Mouse (Mus musculus): ENCODE results near the gene Fut7. TPM values are rescaled to one million over a fixed set of nuclear protein-coding genes. Genes with fewer than 3 reads are reported as not detected.

Fut7 gene
- polyA plus RNA-seq, 1 experiment from 2014 or later = 0.18 TPM

- no peak overlapping the region for H3K4me3 ChIP-seq
- no peak overlapping the region for H3K4me2 ChIP-seq
- H3K27ac ChIP-seq (replicated peaks) = no peak overlapping the region
- H3K9ac ChIP-seq = no peak overlapping the region
- no peaks in the 10 kb centered on the region for H3K9me3 ChIP-seq
- ATAC-seq (ENCODE audit: low read depth) = no peak
- H3K27me3 ChIP-seq = no peaks in the 10 kb centered on the region
- 58% methylated on average over 10 of the region's 10 CpGs for WGBS
- no peaks in the 10 kb centered on the region for H3K36me3 ChIP-seq
- H3K4me1 ChIP-seq (replicated peaks) = peaks cover 26% of the 10 kb centered on the region
Observed at GRCm38 (mm10) chr2:25465816-25466635, 43.0 kb downstream of the Fut7 start.

- no peak overlapping the region for H3K4me3 ChIP-seq
- 83% methylated on average over 14 of the region's 14 CpGs for WGBS
- no peaks in the 10 kb centered on the region for H3K27me3 ChIP-seq
- no peak overlapping the region for H3K9ac ChIP-seq
- no peak overlapping the region for H3K4me2 ChIP-seq
- ATAC-seq (ENCODE audit: low read depth) = no peak
- H3K27ac ChIP-seq (replicated peaks) = no peak overlapping the region
- H3K9me3 ChIP-seq = no peaks in the 10 kb centered on the region
- H3K4me1 ChIP-seq (replicated peaks) = peaks cover 16% of the 10 kb centered on the region
- H3K36me3 ChIP-seq = no peaks in the 10 kb centered on the region
Observed at GRCm38 (mm10) chr2:25467606-25468303, 44.7 kb downstream of the Fut7 start.

GRCm38 (mm10) chr2:25468962-25469915, 46.2 kb downstream of the Fut7 start:
- peaks cover 16% of the 10 kb centered on the region for H3K4me1 ChIP-seq (replicated peaks)
- H3K9me3 ChIP-seq = no peaks in the 10 kb centered on the region
- no peak overlapping the region for H3K4me2 ChIP-seq
- H3K27ac ChIP-seq (replicated peaks) = peak overlapping the region; percentile 74
- H3K36me3 ChIP-seq = no peaks in the 10 kb centered on the region
- WGBS = 65% methylated on average over 10 of the region's 10 CpGs
- peak; percentile 68 for ATAC-seq (ENCODE audit: low read depth)
- H3K27me3 ChIP-seq = no peaks in the 10 kb centered on the region
- H3K9ac ChIP-seq = no peak overlapping the region
- no peak overlapping the region for H3K4me3 ChIP-seq

- peak within 1 kb of the TSS; percentile 74 for H3K27ac ChIP-seq (replicated peaks)
- H3K9ac ChIP-seq = no peak within 1 kb of the TSS
- no peaks in the 10 kb centered on the region for H3K27me3 ChIP-seq
- 67% methylated on average over 6 of the region's 6 CpGs for WGBS
- ATAC-seq (ENCODE audit: low read depth) = no peak; the same call in 1 of the 2 replicates
- H3K9me3 ChIP-seq = no peaks in the 10 kb centered on the region
- H3K4me3 ChIP-seq = no peak within 1 kb of the TSS
- no peak within 1 kb of the TSS for H3K4me2 ChIP-seq
- peaks cover 16% of the 10 kb centered on the region for H3K4me1 ChIP-seq (replicated peaks)
- no peaks in the 10 kb centered on the region for H3K36me3 ChIP-seq
Observed at GRCm38 (mm10) chr2:25469969-25470368, 46.9 kb downstream of the Fut7 start, which contains the start of gene Ptgds. TSS of gene Ptgds (minus strand) at chr2:25470046.

GRCm38 (mm10) chr2:25472550-25472949, 49.5 kb downstream of the Fut7 start:
- Histone ChIP-seq H3K4me3 (no peak overlapping the region), H3K27me3 (no peaks in the 10 kb centered on the region), H3K4me2 (no peak overlapping the region), H3K9me3 (no peaks in the 10 kb centered on the region), H3K4me1 (replicated peaks) (peaks cover 16% of the 10 kb centered on the region), H3K27ac (replicated peaks) (no peak overlapping the region), H3K9ac (no peak overlapping the region), H3K36me3 (no peaks in the 10 kb centered on the region)
- WGBS = 88% methylated on average over 2 of the region's 2 CpGs
- ATAC-seq (ENCODE audit: low read depth) = no peak

Small RNA genes lying within 50 kb of the gene (microRNA-seq; reads per million reads assigned to microRNA genes)
- not detected for gene Mir3087

Other genes with a start within 250 kb of the Fut7 start
- 25.5 and 27.9 TPM in 2 replicates for gene Nrarp, start 242.5 kb upstream of the Fut7 start, polyA plus RNA-seq (2015; fragmentation: Nextera tagmentation; extraction: Ambion mirVana)
- 1.2 and 1.4 TPM in 2 replicates for gene Tor4a, start 226.4 kb upstream of the Fut7 start, polyA plus RNA-seq (2015; fragmentation: Nextera tagmentation; extraction: Ambion mirVana)
- 95.1 and 99.9 TPM in 2 replicates for gene Nelfb, start 211.8 kb upstream of the Fut7 start, polyA plus RNA-seq (2015; fragmentation: Nextera tagmentation; extraction: Ambion mirVana)
- gene Stpg3, start 208.6 kb upstream of the Fut7 start, polyA plus RNA-seq (2015; fragmentation: Nextera tagmentation; extraction: Ambion mirVana) = 0.15 TPM in 1 of 2 replicates, not detected in the other
- 0.89 TPM in 1 of 2 replicates, not detected in the other for gene Fam166a, start 204.5 kb upstream of the Fut7 start, polyA plus RNA-seq (2015; fragmentation: Nextera tagmentation; extraction: Ambion mirVana)
- 361 and 388 TPM in 2 replicates for gene Tubb4b, start 198.6 kb upstream of the Fut7 start, polyA plus RNA-seq (2015; fragmentation: Nextera tagmentation; extraction: Ambion mirVana)
- gene Slc34a3, start 188.9 kb upstream of the Fut7 start, polyA plus RNA-seq (2015; fragmentation: Nextera tagmentation; extraction: Ambion mirVana) = not detected in 2 replicates
- not detected in 2 replicates for gene Rnf224, start 186.5 kb upstream of the Fut7 start, polyA plus RNA-seq (2015; fragmentation: Nextera tagmentation; extraction: Ambion mirVana)
- gene Rnf208, start 181.0 kb upstream of the Fut7 start, polyA plus RNA-seq (2015; fragmentation: Nextera tagmentation; extraction: Ambion mirVana) = 83.0 and 91.6 TPM in 2 replicates
- 0.22 TPM in 1 of 2 replicates, not detected in the other for gene Cysrt1, start 180.8 kb upstream of the Fut7 start, polyA plus RNA-seq (2015; fragmentation: Nextera tagmentation; extraction: Ambion mirVana)
- gene AL732309.1, start 176.4 kb upstream of the Fut7 start, polyA plus RNA-seq (2015; fragmentation: Nextera tagmentation; extraction: Ambion mirVana) = 5.3 and 5.4 TPM in 2 replicates
- gene Tmem203, start 167.8 kb upstream of the Fut7 start, polyA plus RNA-seq (2015; fragmentation: Nextera tagmentation; extraction: Ambion mirVana) = 18.8 and 21.5 TPM in 2 replicates
- gene Tprn, start 160.6 kb upstream of the Fut7 start, polyA plus RNA-seq (2015; fragmentation: Nextera tagmentation; extraction: Ambion mirVana) = 13.3 and 14.6 TPM in 2 replicates
- 187 and 206 TPM in 2 replicates for gene Ssna1, start 150.8 kb upstream of the Fut7 start, polyA plus RNA-seq (2015; fragmentation: Nextera tagmentation; extraction: Ambion mirVana)
- gene Anapc2, start 150.8 kb upstream of the Fut7 start, polyA plus RNA-seq (2015; fragmentation: Nextera tagmentation; extraction: Ambion mirVana) = 128 and 131 TPM in 2 replicates
- gene Tmem210, start 135.1 kb upstream of the Fut7 start, polyA plus RNA-seq (2015; fragmentation: Nextera tagmentation; extraction: Ambion mirVana) = not detected in 2 replicates
- gene Lrrc26, start 133.4 kb upstream of the Fut7 start, polyA plus RNA-seq (2015; fragmentation: Nextera tagmentation; extraction: Ambion mirVana) = not detected in 2 replicates
- gene Grin1, start 104.1 kb upstream of the Fut7 start, polyA plus RNA-seq (2015; fragmentation: Nextera tagmentation; extraction: Ambion mirVana) = 27.1 and 30.2 TPM in 2 replicates
- gene Man1b1, start 90.9 kb upstream of the Fut7 start, polyA plus RNA-seq (2015; fragmentation: Nextera tagmentation; extraction: Ambion mirVana) = 55.4 and 73.6 TPM in 2 replicates
- 26.4 and 27.5 TPM in 2 replicates for gene Dpp7, start 66.9 kb upstream of the Fut7 start, polyA plus RNA-seq (2015; fragmentation: Nextera tagmentation; extraction: Ambion mirVana)
- 6.0 and 8.5 TPM in 2 replicates for gene Uap1l1, start 57.6 kb upstream of the Fut7 start, polyA plus RNA-seq (2015; fragmentation: Nextera tagmentation; extraction: Ambion mirVana)
- 9.9 and 11.3 TPM in 2 replicates for gene Sapcd2, start 50.9 kb upstream of the Fut7 start, polyA plus RNA-seq (2015; fragmentation: Nextera tagmentation; extraction: Ambion mirVana)
- 11.0 and 14.8 TPM in 2 replicates for gene Entpd2, start 27.4 kb upstream of the Fut7 start, polyA plus RNA-seq (2015; fragmentation: Nextera tagmentation; extraction: Ambion mirVana)
- 359 and 403 TPM in 2 replicates for gene Npdc1, start 23.9 kb upstream of the Fut7 start, polyA plus RNA-seq (2015; fragmentation: Nextera tagmentation; extraction: Ambion mirVana)
- 9.8 and 10.2 TPM in 2 replicates for gene Abca2, start 5.4 kb downstream of the Fut7 start, polyA plus RNA-seq (2015; fragmentation: Nextera tagmentation; extraction: Ambion mirVana)
- 2.8 and 3.2 TPM in 2 replicates for gene Clic3, start 33.6 kb downstream of the Fut7 start, polyA plus RNA-seq (2015; fragmentation: Nextera tagmentation; extraction: Ambion mirVana)
- 85.1 and 97.1 TPM in 2 replicates for gene Paxx, start 37.8 kb downstream of the Fut7 start, polyA plus RNA-seq (2015; fragmentation: Nextera tagmentation; extraction: Ambion mirVana)
- gene Ptgds, start 46.8 kb downstream of the Fut7 start, polyA plus RNA-seq (2015; fragmentation: Nextera tagmentation; extraction: Ambion mirVana) = 19.7 and 19.9 TPM in 2 replicates
- gene Lcn12, start 70.6 kb downstream of the Fut7 start, polyA plus RNA-seq (2015; fragmentation: Nextera tagmentation; extraction: Ambion mirVana) = not detected in 2 replicates
- 124 and 129 TPM in 2 replicates for gene Fbxw5, start 77.5 kb downstream of the Fut7 start, polyA plus RNA-seq (2015; fragmentation: Nextera tagmentation; extraction: Ambion mirVana)
- gene C8g, start 78.5 kb downstream of the Fut7 start, polyA plus RNA-seq (2015; fragmentation: Nextera tagmentation; extraction: Ambion mirVana) = 5.7 and 8.0 TPM in 2 replicates
- 19.2 and 20.8 TPM in 2 replicates for gene Traf2, start 123.7 kb downstream of the Fut7 start, polyA plus RNA-seq (2015; fragmentation: Nextera tagmentation; extraction: Ambion mirVana)
- 426 and 453 TPM in 2 replicates for gene Edf1, start 134.6 kb downstream of the Fut7 start, polyA plus RNA-seq (2015; fragmentation: Nextera tagmentation; extraction: Ambion mirVana)
- gene Mamdc4, start 151.6 kb downstream of the Fut7 start, polyA plus RNA-seq (2015; fragmentation: Nextera tagmentation; extraction: Ambion mirVana) = 2.5 and 3.4 TPM in 2 replicates
- 180 and 188 TPM in 2 replicates for gene Phpt1, start 152.0 kb downstream of the Fut7 start, polyA plus RNA-seq (2015; fragmentation: Nextera tagmentation; extraction: Ambion mirVana)
- gene Ajm1, start 158.5 kb downstream of the Fut7 start, polyA plus RNA-seq (2015; fragmentation: Nextera tagmentation; extraction: Ambion mirVana) = 7.1 and 8.4 TPM in 2 replicates
- 65.7 and 74.3 TPM in 2 replicates for gene Rabl6, start 185.3 kb downstream of the Fut7 start, polyA plus RNA-seq (2015; fragmentation: Nextera tagmentation; extraction: Ambion mirVana)
- 0.12 and 0.17 TPM in 2 replicates for gene Ccdc183, start 194.4 kb downstream of the Fut7 start, polyA plus RNA-seq (2015; fragmentation: Nextera tagmentation; extraction: Ambion mirVana)
- 37.7 and 41.2 TPM in 2 replicates for gene Tmem141, start 198.7 kb downstream of the Fut7 start, polyA plus RNA-seq (2015; fragmentation: Nextera tagmentation; extraction: Ambion mirVana)
- 2.7 and 3.1 TPM in 2 replicates for gene Fcna, start 204.8 kb downstream of the Fut7 start, polyA plus RNA-seq (2015; fragmentation: Nextera tagmentation; extraction: Ambion mirVana)
- gene Lcn8, start 229.9 kb downstream of the Fut7 start, polyA plus RNA-seq (2015; fragmentation: Nextera tagmentation; extraction: Ambion mirVana) = not detected in 2 replicates
- gene Lcn5, start 234.7 kb downstream of the Fut7 start, polyA plus RNA-seq (2015; fragmentation: Nextera tagmentation; extraction: Ambion mirVana) = not detected in 2 replicates

Measured in neural tube, embryonic 13.5 days (tissue).